Mouse (Mus musculus) intestine, embryonic 15.5 days (tissue): ENCODE results near the gene Gm15056. TPM values are rescaled to one million over a fixed set of nuclear protein-coding genes. Genes with fewer than 3 reads are reported as not detected.

ENCODE experiments used
- ATAC-seq: fragments of 200-750 bp; cut with Nextera tagmentation; 2 replicates; pipeline ENCODE4 v1.8.0; 2017; ENCODE audit warnings: moderate TSS enrichment, moderate library complexity
- H3K27ac ChIP-seq: fragments of 300-500 bp; sonication (generic); 2 replicates; pipeline ENCODE4 v1.5.1; 2015; ENCODE audit warnings: mild to moderate bottlenecking, inconsistent platforms
- H3K27me3 ChIP-seq: fragments of 300-500 bp; sonication (generic); replicated peaks from 2 replicates; pipeline ENCODE4 v1.6.1; 2015; ENCODE audit warnings: inconsistent platforms
- H3K36me3 ChIP-seq: fragments of 300-500 bp; sonication (generic); 2 replicates; pipeline ENCODE4 v1.6.1; 2015; ENCODE audit warnings: inconsistent platforms
- H3K4me1 ChIP-seq: fragments of 300-500 bp; sonication (generic); replicated peaks from 2 replicates; pipeline ENCODE4 v1.6.1; 2015; ENCODE audit warnings: inconsistent platforms
- H3K4me2 ChIP-seq: fragments of 300-500 bp; sonication (generic); replicated peaks from 2 replicates; pipeline ENCODE4 v1.6.1; 2015; ENCODE audit warnings: mild to moderate bottlenecking, inconsistent platforms
- H3K4me3 ChIP-seq: fragments of 300-500 bp; sonication (generic); replicated peaks from 2 replicates; pipeline ENCODE4 v1.5.1; 2015; ENCODE audit warnings: inconsistent platforms
- H3K9ac ChIP-seq: fragments of 300-500 bp; sonication (generic); 2 replicates; pipeline ENCODE4 v1.6.1; 2015; ENCODE audit warnings: inconsistent platforms
- H3K9me3 ChIP-seq: fragments of 300-500 bp; sonication (generic); 2 replicates; pipeline ENCODE4 v1.6.1; 2016; ENCODE audit warnings: inconsistent platforms
- whole genome bisulfite sequencing: fragments of 180-500 bp; shearing (Covaris S2); methylation state at CpG from one replicate; pipeline ENCODE4 v1.1.7; 2015; 5-methylcytosine and 5-hydroxymethylcytosine counted together
- polyA plus RNA-seq: library from polyadenylated mRNA; unstranded; fragments of >200 nt; fragmentation: Nextera tagmentation; extraction: Ambion mirVana; gene quantifications from 2 replicates; pipeline ENCODE4 v1.2.1, GENCODE M21; 2015

The Gm15056 gene
- polyA plus RNA-seq, result not detected in 2 replicates

DNA sequence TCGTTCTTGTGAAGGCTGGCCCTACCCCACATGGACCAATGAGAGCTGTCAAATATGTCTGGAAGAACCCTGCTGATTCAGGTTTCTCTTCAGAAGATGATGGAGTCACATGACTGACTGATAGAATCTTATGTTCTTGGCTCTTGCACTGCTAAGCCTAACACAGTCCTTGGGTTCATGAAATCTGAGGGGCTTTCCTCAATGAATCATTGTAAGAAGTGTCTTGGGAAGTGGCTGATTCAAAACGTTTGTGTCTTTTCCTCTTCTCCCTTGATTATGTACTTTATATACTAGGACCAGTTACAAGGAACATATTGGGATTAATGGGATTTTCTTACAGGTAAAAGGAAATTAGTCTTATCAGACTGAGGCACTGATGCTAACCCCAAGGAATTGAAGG is at the start of gene Gm15056:
TSS of gene Gm15056 (minus strand) at position 101 of the 400 bp plus-strand sequence.
- Histone ChIP-seq H3K27me3 (no peaks in the 10 kb centered on the region), H3K9ac (no peak within 1 kb of the TSS), H3K36me3 (no peaks in the 10 kb centered on the region), H3K4me3 (no peak within 1 kb of the TSS), H3K4me2 (no peak within 1 kb of the TSS), H3K27ac (no peak within 1 kb of the TSS), H3K4me1 (no peaks in the 10 kb centered on the region), H3K9me3 (no peaks in the 10 kb centered on the region)
- no peak for ATAC-seq
- WGBS, result 37% methylated on average over 2 of the region's 2 CpGs

DNA sequence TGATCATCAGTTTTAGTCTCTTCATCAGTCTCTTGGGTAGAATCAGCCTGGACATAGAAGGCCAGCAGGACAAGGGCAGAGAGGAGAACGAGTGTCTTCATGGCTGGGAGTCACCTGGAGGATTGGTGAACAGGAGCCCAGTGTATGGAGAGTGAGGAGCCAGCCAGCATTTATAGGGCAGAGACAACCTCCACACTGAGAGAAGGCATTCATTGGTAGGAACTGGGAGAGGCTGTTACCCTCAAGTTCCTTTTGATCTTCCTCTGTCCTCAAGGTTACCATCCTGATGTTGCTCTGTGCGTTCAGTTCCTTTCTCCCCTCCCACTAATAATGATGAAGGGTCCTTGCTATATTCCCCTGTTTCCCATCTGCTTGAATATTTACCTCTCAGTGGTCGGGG is 42.2 kb upstream of the Gm15056 start, which contains the start of gene AY761185:
TSS of gene AY761185 (minus strand) at position 101 of the 400 bp plus-strand sequence.
- 73% methylated on average over 3 of the region's 3 CpGs for WGBS
- H3K9me3 ChIP-seq, result no peaks in the 10 kb centered on the region
- no peak within 1 kb of the TSS for H3K9ac ChIP-seq
- no peaks in the 10 kb centered on the region for H3K4me1 ChIP-seq
- no peak within 1 kb of the TSS for H3K4me2 ChIP-seq
- H3K27ac ChIP-seq, result no peak within 1 kb of the TSS
- no peaks in the 10 kb centered on the region for H3K36me3 ChIP-seq
- no peak for ATAC-seq
- H3K27me3 ChIP-seq, result no peaks in the 10 kb centered on the region
- H3K4me3 ChIP-seq, result no peak within 1 kb of the TSS

DNA sequence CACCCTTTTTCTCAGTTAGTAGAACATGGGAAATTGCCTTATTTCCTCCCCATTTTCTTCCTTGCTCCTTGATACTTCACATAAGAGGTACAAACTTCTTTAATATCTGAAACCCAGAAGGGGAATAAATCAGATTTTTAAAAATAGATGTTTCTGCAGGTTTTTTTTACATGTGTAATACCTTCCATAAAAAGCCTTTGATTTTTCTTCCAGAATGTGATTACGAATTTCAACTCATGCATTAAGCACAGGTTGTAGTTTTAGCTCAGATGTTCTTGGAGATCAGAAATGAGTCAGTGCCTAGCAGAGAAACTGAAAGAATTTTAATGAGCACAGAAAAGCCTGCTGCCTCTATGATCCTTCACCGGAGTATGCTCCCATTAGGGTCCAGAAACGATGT is 19.5 kb upstream of the Gm15056 start, which contains the start of gene Gm6040:
TSS of gene Gm6040 (minus strand) at position 101 of the 400 bp plus-strand sequence.
- 82% methylated on average over 3 of the region's 3 CpGs for WGBS

DNA sequence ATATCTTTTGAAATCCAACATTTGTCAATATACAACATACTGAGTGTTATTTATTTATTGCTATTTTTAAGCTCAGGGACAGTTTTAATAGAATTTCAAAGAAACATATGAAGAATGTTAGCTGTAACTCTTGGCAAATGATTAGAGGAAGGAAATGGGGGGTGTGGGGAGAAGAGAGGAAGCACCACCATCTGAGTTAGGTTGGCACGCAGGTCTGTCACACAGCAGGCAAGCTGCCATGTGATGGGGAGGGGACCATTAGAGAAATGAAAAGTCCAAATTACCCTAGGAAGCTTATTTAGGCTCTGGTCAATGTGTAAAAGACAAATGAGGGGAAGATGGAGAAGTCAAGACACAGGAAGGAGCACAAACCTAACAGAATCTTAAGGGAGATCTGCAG is 9.9 kb upstream of the Gm15056 start:
- H3K4me1 ChIP-seq, result no peaks in the 10 kb centered on the region
- no peak for ATAC-seq

More for the DNA sequence above, 19.5 kb upstream of the Gm15056 start, which contains the start of gene Gm6040:
- H3K4me2 ChIP-seq, result no peak within 1 kb of the TSS
- H3K4me1 ChIP-seq, result no peaks in the 10 kb centered on the region
- no peaks in the 10 kb centered on the region for H3K27me3 ChIP-seq
- H3K27ac ChIP-seq, result no peak within 1 kb of the TSS
- no peak within 1 kb of the TSS for H3K4me3 ChIP-seq
- no peaks in the 10 kb centered on the region for H3K9me3 ChIP-seq
- ATAC-seq, result no peak
- H3K9ac ChIP-seq, result no peak within 1 kb of the TSS
- no peaks in the 10 kb centered on the region for H3K36me3 ChIP-seq

DNA sequence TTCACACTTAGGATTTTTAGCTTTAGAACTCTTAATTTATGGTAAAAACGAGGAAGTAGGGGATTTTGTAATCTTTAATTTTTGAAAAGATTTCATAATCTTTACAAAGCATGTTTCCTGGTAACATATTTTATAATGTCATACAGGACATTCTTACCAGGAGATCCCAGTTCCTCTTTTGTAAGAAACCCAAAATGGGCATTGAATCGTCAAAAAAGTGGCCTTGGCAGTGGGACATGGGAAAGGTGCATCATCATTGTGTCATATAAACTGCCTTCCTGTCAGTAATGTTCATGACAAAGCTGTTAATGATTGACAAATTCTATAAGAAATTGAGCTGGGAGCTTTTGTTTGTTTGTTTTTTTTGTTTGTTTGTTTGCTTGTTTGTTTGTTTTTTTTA is 5.8 kb upstream of the Gm15056 start:
- no peak overlapping the region for H3K4me3 ChIP-seq
- H3K36me3 ChIP-seq, result no peaks in the 10 kb centered on the region
- 64% methylated on average over 2 of the region's 2 CpGs for WGBS
- H3K4me1 ChIP-seq, result no peaks in the 10 kb centered on the region
- H3K27ac ChIP-seq, result no peak overlapping the region
- no peaks in the 10 kb centered on the region for H3K27me3 ChIP-seq
- H3K4me2 ChIP-seq, result no peak overlapping the region
- ATAC-seq, result no peak
- no peaks in the 10 kb centered on the region for H3K9me3 ChIP-seq
- H3K9ac ChIP-seq, result no peak overlapping the region

More for the DNA sequence above, 9.9 kb upstream of the Gm15056 start:
- H3K36me3 ChIP-seq, result no peaks in the 10 kb centered on the region
- no peak overlapping the region for H3K4me3 ChIP-seq
- no peak overlapping the region for H3K9ac ChIP-seq
- no peaks in the 10 kb centered on the region for H3K9me3 ChIP-seq
- no peak overlapping the region for H3K4me2 ChIP-seq
- H3K27ac ChIP-seq, result no peak overlapping the region
- no peaks in the 10 kb centered on the region for H3K27me3 ChIP-seq
- 83% methylated on average over 1 of the region's 1 CpGs for WGBS

DNA sequence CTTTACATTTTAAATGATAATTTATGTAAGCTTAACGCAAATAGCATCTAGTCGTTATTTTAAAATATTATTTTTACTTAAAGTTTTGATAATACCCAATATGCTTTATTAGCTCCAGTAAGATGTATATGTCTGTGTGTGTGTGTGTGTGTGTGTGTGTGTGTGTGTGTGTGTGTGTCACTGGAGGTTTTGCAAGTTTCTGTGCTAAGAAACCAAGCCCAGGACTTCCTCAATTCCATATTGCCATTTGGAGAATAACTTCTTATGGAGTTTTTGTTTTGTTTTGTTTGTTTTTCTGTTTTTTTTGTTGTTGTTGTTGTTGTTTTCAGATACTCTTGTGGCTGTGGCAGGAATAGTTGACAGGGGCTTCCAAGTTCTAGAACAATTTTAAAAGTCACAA is 4.7 kb upstream of the Gm15056 start:
- WGBS, result 90% methylated on average over 2 of the region's 2 CpGs

GRCm38 (mm10) chr8:20892369-20892768 is 10.1 kb downstream of the Gm15056 start, which contains the start of gene Defb33:
TSS of gene Defb33 (plus strand) at chr8:20892669.
- Histone ChIP-seq H3K36me3 (no peaks in the 10 kb centered on the region), H3K27ac (no peak within 1 kb of the TSS), H3K4me3 (no peak within 1 kb of the TSS), H3K9ac (no peak within 1 kb of the TSS), H3K27me3 (no peaks in the 10 kb centered on the region), H3K4me2 (no peak within 1 kb of the TSS), H3K4me1 (no peaks in the 10 kb centered on the region), H3K9me3 (peaks cover 3% of the 10 kb centered on the region; the same call in 1 of the 2 replicates)
- no peak for ATAC-seq
- 87% methylated on average over 2 of the region's 2 CpGs for WGBS

More for the DNA sequence above, 4.7 kb upstream of the Gm15056 start:
- no peaks in the 10 kb centered on the region for H3K27me3 ChIP-seq
- H3K9me3 ChIP-seq, result no peaks in the 10 kb centered on the region
- H3K36me3 ChIP-seq, result no peaks in the 10 kb centered on the region
- H3K9ac ChIP-seq, result no peak overlapping the region
- no peak overlapping the region for H3K27ac ChIP-seq
- no peaks in the 10 kb centered on the region for H3K4me1 ChIP-seq
- no peak for ATAC-seq
- H3K4me2 ChIP-seq, result no peak overlapping the region
- no peak overlapping the region for H3K4me3 ChIP-seq

GRCm38 (mm10) chr8:20874608-20875007 is 27.8 kb downstream of the Gm15056 start:
- 41% methylated on average over 6 of the region's 6 CpGs for WGBS
- no peak for ATAC-seq
- no peaks in the 10 kb centered on the region for H3K9me3 ChIP-seq
- H3K36me3 ChIP-seq, result no peaks in the 10 kb centered on the region
- H3K4me1 ChIP-seq, result no peaks in the 10 kb centered on the region
- H3K27ac ChIP-seq, result no peak overlapping the region
- no peak overlapping the region for H3K9ac ChIP-seq
- H3K4me2 ChIP-seq, result no peak overlapping the region
- H3K4me3 ChIP-seq, result no peak overlapping the region
- no peaks in the 10 kb centered on the region for H3K27me3 ChIP-seq

Other genes starting within 250 kb of the Gm15056 start
- not detected in 2 replicates for gene Defb33, start 10.0 kb downstream of the Gm15056 start, polyA plus RNA-seq
- not detected in 2 replicates for gene Gm6040, start 19.4 kb upstream of the Gm15056 start, polyA plus RNA-seq
- gene AY761185, start 42.1 kb upstream of the Gm15056 start, polyA plus RNA-seq, result not detected in 2 replicates
- gene Defa21, start 122.9 kb upstream of the Gm15056 start, polyA plus RNA-seq, result not detected in 2 replicates
- gene Defa23, start 152.4 kb upstream of the Gm15056 start, polyA plus RNA-seq, result not detected in 2 replicates
- gene Defa35, start 162.4 kb upstream of the Gm15056 start, polyA plus RNA-seq, result not detected in 2 replicates
- not detected in 2 replicates for gene Defa25, start 181.8 kb upstream of the Gm15056 start, polyA plus RNA-seq
- not detected in 2 replicates for gene Gm14851, start 193.4 kb upstream of the Gm15056 start, polyA plus RNA-seq
- gene Defa30, start 232.0 kb upstream of the Gm15056 start, polyA plus RNA-seq, result 0.85 TPM in 1 of 2 replicates, not detected in the other